Mouse (Mus musculus) brain, embryonic 14.5 days (tissue): ENCODE results near the gene Ankrd39.

Experiments used
- CTCF ChIP-seq: fragments of 200-500 bp; IDR thresholded peaks from 2 replicates; pipeline ENCODE4 v1.5.1; 2012; ENCODE audit warnings: inconsistent platforms, mild to moderate bottlenecking, moderate library complexity, borderline replicate concordance; ENCODE audit not compliant: insufficient read depth, insufficient read length; ENCODE audit errors: extremely low read depth
- POLR2A ChIP-seq: fragments of 200-500 bp; IDR thresholded peaks from 2 replicates; pipeline ENCODE4 v1.6.1; 2012; ENCODE audit warnings: mild to moderate bottlenecking, inconsistent platforms, borderline replicate concordance; ENCODE audit not compliant: poor library complexity, insufficient read depth, insufficient read length, severe bottlenecking; ENCODE audit errors: extremely low read depth

DNA sequence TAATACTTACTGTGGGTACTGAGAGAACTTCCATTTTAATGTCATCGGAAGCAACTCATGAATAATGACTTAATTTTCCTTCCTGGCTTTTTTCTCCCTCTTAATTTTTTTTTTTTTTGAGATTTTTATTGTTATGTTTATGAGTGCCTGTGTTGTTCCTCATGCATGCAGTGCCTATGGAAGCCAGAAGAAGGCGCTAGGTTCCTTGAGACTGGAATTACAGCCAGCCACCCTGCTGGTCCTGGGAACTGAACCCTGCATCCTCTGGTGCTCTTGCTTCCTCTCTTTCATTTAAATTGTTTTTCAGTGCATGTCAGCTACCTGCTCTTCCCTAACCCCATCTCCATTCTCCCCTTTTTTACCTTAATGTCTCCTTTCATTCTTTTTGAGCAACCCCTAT, 33.5 kb downstream of the Ankrd39 start:
- no peak for TF ChIP-seq POLR2A
- peak; percentile 61; the same call in 1 of the 2 replicates for TF ChIP-seq CTCF
